Mouse (Mus musculus) heart, embryonic 10.5 days (tissue): ENCODE results near the gene Fgd6. TPM values are rescaled to one million over a fixed set of nuclear protein-coding genes. Genes with fewer than 3 reads are reported as not detected.
A peak's percentile ranks its signal among the peaks of the same experiment; 100 is the strongest.

Experiments used
- DNase-seq: peaks from one replicate; pipeline ENCODE4 v3.0.0-alpha.2; 2017; ENCODE audit warnings: low spot score
- H3K27ac ChIP-seq: fragments of 300-500 bp; sonication (generic); 2 replicates; pipeline ENCODE4 v1.5.1; 2016; ENCODE audit warnings: mild to moderate bottlenecking
- H3K27me3 ChIP-seq: fragments of 300-500 bp; sonication (generic); 2 replicates; pipeline ENCODE4 v1.6.1; 2016; ENCODE audit warnings: mild to moderate bottlenecking; ENCODE audit not compliant: poor library complexity, insufficient read depth, severe bottlenecking
- H3K36me3 ChIP-seq: fragments of 300-500 bp; sonication (generic); 2 replicates; pipeline ENCODE4 v1.6.1; 2016; ENCODE audit warnings: mild to moderate bottlenecking, moderate library complexity
- H3K4me1 ChIP-seq: fragments of 300-500 bp; sonication (generic); 2 replicates; pipeline ENCODE4 v1.6.1; 2016; ENCODE audit warnings: mild to moderate bottlenecking
- H3K4me3 ChIP-seq: fragments of 300-500 bp; sonication (generic); 2 replicates; pipeline ENCODE4 v1.5.1; 2016; ENCODE audit warnings: mild to moderate bottlenecking, moderate library complexity
- H3K9me3 ChIP-seq: fragments of 300-500 bp; sonication (generic); 2 replicates; pipeline ENCODE4 v1.6.1; 2016; ENCODE audit warnings: mild to moderate bottlenecking, moderate library complexity
- WGBS: fragments of 180-500 bp; shearing (Covaris S2); methylation state at CpG from one replicate; pipeline ENCODE4 v1.1.7; 2016; 5-methylcytosine and 5-hydroxymethylcytosine counted together
- polyA plus RNA-seq: library from polyadenylated mRNA; unstranded; fragments of >200 nt; fragmentation: Nextera tagmentation; extraction: Ambion mirVana; gene quantifications from 2 replicates; pipeline ENCODE4 v1.2.1, GENCODE M21; 2016

Fgd6 gene
- polyA plus RNA-seq, 1 experiment from 2014 or later: 2.9 TPM

GRCm38 (mm10) chr10:94161051-94161765, 125.4 kb downstream of the Fgd6 start:
- H3K36me3 ChIP-seq: peaks cover 72% of the 10 kb centered on the region
- no peaks in the 10 kb centered on the region for H3K27me3 ChIP-seq
- no peak for DNase-seq
- no peak overlapping the region for H3K27ac ChIP-seq
- H3K4me3 ChIP-seq: no peak overlapping the region
- H3K4me1 ChIP-seq: no peaks in the 10 kb centered on the region
- no peaks in the 10 kb centered on the region for H3K9me3 ChIP-seq
- 74% methylated on average over 5 of the region's 5 CpGs for WGBS

DNA sequence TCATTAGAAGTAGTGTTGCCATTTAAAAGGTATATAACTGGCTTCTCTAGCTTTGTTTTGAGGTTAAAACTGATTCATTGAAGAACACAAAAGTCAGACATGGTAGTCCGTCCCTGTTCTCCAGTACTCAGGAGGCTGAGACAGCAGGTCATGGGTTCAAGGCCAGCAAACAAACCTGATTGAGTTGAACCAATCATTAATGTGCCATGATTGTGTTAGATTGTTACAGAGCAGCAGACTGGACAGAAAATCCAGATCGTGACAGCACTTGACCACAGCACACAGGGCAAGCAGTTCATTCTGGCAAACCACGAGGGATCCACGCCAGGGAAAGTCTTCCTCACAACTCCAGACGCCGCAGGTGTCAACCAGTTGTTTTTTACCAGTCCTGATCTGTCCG, 126.2 kb downstream of the Fgd6 start:
- WGBS: 95% methylated on average over 7 of the region's 7 CpGs
- Histone ChIP-seq H3K27ac (no peak overlapping the region), H3K4me3 (no peak overlapping the region), H3K36me3 (peaks cover 78% of the 10 kb centered on the region), H3K4me1 (no peaks in the 10 kb centered on the region), H3K27me3 (no peaks in the 10 kb centered on the region), H3K9me3 (no peaks in the 10 kb centered on the region)
- DNase-seq: no peak

- no peak for DNase-seq
- H3K27me3 ChIP-seq: no peaks in the 10 kb centered on the region
- no peaks in the 10 kb centered on the region for H3K9me3 ChIP-seq
- WGBS: 72% methylated on average over 5 of the region's 5 CpGs
- no peak overlapping the region for H3K27ac ChIP-seq
- H3K4me3 ChIP-seq: no peak overlapping the region
- H3K36me3 ChIP-seq: peaks cover 87% of the 10 kb centered on the region
- no peaks in the 10 kb centered on the region for H3K4me1 ChIP-seq
Measured at GRCm38 (mm10) chr10:94164104-94164845, 128.5 kb downstream of the Fgd6 start.

DNA sequence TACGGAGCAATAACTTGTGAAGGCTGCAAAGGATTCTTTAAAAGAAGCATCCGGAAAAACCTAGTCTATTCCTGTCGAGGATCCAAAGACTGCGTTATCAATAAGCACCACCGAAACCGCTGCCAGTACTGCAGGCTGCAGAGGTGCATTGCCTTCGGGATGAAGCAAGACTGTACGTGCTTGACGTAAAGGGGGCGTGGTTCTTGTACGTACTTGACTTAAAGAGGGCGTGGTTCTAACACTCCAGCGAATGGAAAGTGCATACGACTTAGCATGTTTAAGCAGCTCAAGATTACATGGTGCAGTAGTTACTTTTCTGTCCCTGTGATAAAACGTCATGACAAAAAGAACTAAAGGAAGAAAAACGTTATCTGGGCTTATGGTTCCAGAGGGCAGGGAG, 129.6 kb downstream of the Fgd6 start:
- 83% methylated on average over 16 of the region's 16 CpGs for WGBS
- H3K36me3 ChIP-seq: peaks cover 86% of the 10 kb centered on the region

GRCm38 (mm10) chr10:94167051-94167750, 131.4 kb downstream of the Fgd6 start:
- H3K27me3 ChIP-seq: no peaks in the 10 kb centered on the region
- no peak overlapping the region for H3K4me3 ChIP-seq
- H3K9me3 ChIP-seq: peaks cover 3% of the 10 kb centered on the region; the same call in 1 of the 2 replicates
- peaks cover 88% of the 10 kb centered on the region for H3K36me3 ChIP-seq
- DNase-seq: no peak
- no peak overlapping the region for H3K27ac ChIP-seq
- H3K4me1 ChIP-seq: no peaks in the 10 kb centered on the region
- WGBS: 92% methylated on average over 11 of the region's 11 CpGs

More for the DNA sequence above, 129.6 kb downstream of the Fgd6 start:
- no peak for DNase-seq
- H3K4me3 ChIP-seq: no peak overlapping the region
- H3K27me3 ChIP-seq: no peaks in the 10 kb centered on the region
- no peaks in the 10 kb centered on the region for H3K4me1 ChIP-seq
- H3K27ac ChIP-seq: no peak overlapping the region
- peaks cover 3% of the 10 kb centered on the region; the same call in 1 of the 2 replicates for H3K9me3 ChIP-seq

GRCm38 (mm10) chr10:94171440-94172130, 135.8 kb downstream of the Fgd6 start:
- Histone ChIP-seq H3K36me3 (peaks cover 84% of the 10 kb centered on the region), H3K4me1 (no peaks in the 10 kb centered on the region), H3K27ac (0 out of 2 replicates have a peak overlapping the region, but pooled peaks have one; percentile 22), H3K4me3 (no peak overlapping the region), H3K27me3 (no peaks in the 10 kb centered on the region), H3K9me3 (peaks cover 3% of the 10 kb centered on the region; the same call in 1 of the 2 replicates)
- 63% methylated on average over 12 of the region's 12 CpGs for WGBS
- DNase-seq: no peak

- Histone ChIP-seq H3K27ac (no peak overlapping the region), H3K9me3 (peaks cover 3% of the 10 kb centered on the region; the same call in 1 of the 2 replicates), H3K4me1 (no peaks in the 10 kb centered on the region), H3K36me3 (peaks cover 79% of the 10 kb centered on the region), H3K4me3 (no peak overlapping the region), H3K27me3 (no peaks in the 10 kb centered on the region)
- 72% methylated on average over 11 of the region's 11 CpGs for WGBS
- DNase-seq: no peak
Measured at GRCm38 (mm10) chr10:94172137-94172536, 136.3 kb downstream of the Fgd6 start.

GRCm38 (mm10) chr10:94172706-94173105, 136.9 kb downstream of the Fgd6 start:
- no peaks in the 10 kb centered on the region for H3K27me3 ChIP-seq
- no peak overlapping the region for H3K27ac ChIP-seq
- peaks cover 3% of the 10 kb centered on the region; the same call in 1 of the 2 replicates for H3K9me3 ChIP-seq
- H3K4me1 ChIP-seq: no peaks in the 10 kb centered on the region
- H3K4me3 ChIP-seq: no peak overlapping the region
- DNase-seq: no peak
- 72% methylated on average over 6 of the region's 6 CpGs for WGBS
- peaks cover 73% of the 10 kb centered on the region for H3K36me3 ChIP-seq

DNA sequence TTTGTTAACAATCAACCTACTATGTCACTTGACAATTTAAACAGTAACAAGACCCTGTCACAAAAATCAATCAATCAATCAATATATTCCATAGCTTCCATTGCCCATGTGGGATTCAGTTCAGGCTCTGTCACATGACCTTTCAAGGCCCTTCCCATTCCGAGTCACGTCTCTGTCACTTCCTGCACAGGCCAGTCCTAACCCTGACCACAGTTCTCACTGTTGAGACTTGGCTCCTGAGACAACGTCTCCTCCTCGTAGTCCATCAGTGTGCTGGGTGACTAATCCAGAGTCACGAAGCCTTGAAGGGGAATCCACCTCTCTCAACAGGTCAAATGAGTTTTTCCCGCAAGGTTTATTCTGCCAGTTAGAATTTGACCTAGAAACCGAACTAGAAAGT, 138.9 kb downstream of the Fgd6 start:
- Histone ChIP-seq H3K4me3 (no peak overlapping the region), H3K27ac (no peak overlapping the region), H3K9me3 (peaks cover 3% of the 10 kb centered on the region; the same call in 1 of the 2 replicates), H3K4me1 (no peaks in the 10 kb centered on the region), H3K27me3 (no peaks in the 10 kb centered on the region), H3K36me3 (peaks cover 57% of the 10 kb centered on the region)
- no peak for DNase-seq
- WGBS: 80% methylated on average over 7 of the region's 7 CpGs

- Histone ChIP-seq H3K27me3 (no peaks in the 10 kb centered on the region), H3K4me3 (no peak overlapping the region), H3K4me1 (no peaks in the 10 kb centered on the region), H3K27ac (no peak overlapping the region), H3K36me3 (peaks cover 49% of the 10 kb centered on the region), H3K9me3 (no peaks in the 10 kb centered on the region)
- WGBS: 40% methylated on average over 4 of the region's 4 CpGs
- DNase-seq: no peak
Measured at GRCm38 (mm10) chr10:94183199-94183598, 147.4 kb downstream of the Fgd6 start.
